Mouse (Mus musculus): Measurements from ENCODE around the gene Msgn1.

The Msgn1 gene

DNA sequence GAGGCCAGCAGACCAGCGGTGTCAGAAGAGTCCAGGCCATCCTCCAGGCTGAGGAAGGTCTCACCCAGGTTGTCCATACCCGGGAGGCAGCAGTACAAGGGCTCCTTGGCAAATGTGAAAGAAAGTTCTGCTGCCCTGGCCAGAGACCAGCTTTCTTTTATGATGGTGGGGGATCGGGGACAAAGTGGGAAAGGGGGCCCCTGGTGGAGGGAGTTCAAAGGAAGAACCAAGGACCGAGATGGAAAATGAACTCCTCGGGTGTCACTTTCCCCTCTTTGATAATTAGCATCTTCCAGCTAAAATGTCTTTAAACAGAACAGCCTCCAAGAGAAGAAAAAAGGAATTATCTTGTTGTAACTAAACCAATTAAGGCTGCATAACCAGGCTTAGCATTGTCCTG lies at the start of gene Msgn1:
TSS of gene Msgn1 (minus strand) at position 101 of the 400 bp plus-strand sequence.
- no peak for DNase-seq (ENCODE audit: low read depth, low spot score)

DNA sequence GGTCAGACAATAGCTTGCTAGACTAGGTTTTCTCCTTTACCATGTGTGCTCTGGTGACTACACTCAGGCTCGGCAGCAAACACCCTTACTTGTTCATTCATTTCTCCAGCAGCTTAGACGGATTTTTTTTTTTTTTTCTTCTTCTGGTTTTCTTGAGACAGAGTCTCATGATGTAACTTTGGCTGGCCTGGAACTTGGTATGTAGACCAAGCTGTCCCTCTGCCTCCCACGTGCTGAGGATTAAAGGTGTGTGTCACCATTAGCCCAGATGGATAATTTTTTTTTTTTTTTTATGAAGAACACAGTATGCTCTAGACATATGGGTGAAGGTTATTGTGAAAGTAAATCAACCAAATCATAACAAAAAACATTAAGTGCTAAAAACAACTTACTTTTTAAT lies 41.5 kb upstream of the Msgn1 start:
- DNase-seq (ENCODE audit: low read depth, low spot score) = no peak

DNA sequence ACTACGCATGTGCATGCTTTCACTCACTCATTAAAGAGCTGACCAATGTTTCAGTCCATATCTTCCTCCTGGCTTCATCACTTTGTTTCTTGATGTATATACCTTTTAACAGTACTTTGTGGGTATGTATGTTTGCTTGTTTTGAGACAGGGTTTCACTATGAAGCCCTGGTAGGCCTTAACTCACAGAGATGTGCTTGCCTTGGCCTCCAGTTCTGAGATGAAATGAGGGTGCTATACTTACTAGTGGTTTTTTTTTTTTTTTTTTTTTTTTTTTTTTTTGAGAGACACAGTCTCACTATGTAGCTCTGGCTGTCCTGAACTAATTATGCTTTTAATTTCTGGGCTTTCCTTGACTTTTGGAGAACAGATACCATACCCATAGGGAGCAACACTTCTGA lies 38.7 kb upstream of the Msgn1 start:
- no peak for DNase-seq (ENCODE audit: low read depth, low spot score)

DNA sequence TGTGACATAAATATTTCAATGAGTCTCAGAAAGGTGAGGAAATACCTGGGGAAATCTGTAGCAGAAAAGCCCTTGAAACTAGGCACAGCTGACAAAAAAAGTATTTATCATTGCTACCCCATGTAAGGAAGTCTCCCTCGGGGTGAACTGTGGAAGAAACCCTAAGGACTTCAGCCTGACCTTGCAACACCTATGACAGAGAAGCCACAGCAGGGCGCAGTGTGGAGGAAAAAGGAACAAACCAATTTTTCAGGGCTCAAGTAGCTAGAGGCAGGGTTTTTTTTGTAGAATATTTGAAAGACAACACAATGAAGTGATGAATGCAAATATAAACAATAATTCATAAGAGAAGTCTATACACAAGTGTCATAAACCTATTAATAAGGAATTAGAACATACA lies 27.2 kb upstream of the Msgn1 start:
- DNase-seq (ENCODE audit: low read depth, low spot score) = no peak

DNA sequence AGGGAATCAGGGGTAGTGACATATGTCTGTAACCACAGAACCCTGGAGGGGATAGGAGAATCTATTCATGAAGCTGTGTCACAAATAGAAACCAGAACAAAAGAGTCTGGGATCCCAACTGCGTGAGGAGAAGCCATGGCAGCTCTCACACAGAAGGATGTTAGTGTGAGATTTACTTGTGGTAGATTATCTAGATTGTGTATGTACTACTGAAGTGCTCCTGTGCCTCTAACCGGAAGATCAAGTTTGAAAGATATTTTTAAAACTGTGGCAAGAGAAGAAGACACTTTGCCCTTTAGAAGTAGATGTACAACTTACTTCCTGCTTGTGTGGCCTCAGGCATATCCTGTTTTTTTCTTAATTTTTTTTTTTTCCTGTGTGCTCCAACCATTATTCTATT lies 21.5 kb upstream of the Msgn1 start:
- no peak for DNase-seq (ENCODE audit: low read depth, low spot score)

DNA sequence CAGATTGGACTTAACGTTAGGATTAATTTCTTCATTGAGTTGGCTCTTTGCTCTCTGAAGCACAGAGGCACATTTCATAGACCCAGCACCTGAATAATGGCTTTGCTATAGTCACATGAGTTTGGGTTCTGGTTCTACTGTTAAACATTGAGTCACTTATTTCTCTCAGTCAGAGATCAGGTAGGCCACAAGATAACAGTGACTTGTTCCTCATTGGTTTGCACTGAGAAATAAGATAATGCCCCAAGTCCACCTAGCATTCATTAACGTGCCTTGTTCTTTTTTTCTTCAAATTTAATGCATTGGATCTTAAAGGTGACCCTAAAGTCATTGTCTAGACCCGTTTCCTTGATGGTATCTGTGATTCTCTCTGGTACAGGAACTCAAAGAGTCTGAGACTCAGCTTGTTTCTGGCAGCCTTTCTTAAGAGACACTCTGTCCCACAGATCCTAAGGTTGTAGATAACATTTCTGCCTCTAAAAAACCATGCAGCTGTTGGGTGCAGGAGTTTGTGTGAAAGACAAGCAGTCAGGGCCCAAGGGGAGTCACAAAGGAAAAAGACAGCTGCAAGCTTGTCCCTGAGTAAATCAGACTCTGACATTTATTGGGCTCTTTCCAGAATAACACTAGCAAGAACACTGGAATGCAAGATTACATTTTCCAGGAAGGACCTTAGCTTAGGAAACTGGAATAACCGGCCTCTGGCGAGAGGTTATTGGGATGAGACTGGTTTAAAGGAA lies 17.9 kb upstream of the Msgn1 start:
- no peak for DNase-seq (ENCODE audit: low read depth, low spot score)

DNA sequence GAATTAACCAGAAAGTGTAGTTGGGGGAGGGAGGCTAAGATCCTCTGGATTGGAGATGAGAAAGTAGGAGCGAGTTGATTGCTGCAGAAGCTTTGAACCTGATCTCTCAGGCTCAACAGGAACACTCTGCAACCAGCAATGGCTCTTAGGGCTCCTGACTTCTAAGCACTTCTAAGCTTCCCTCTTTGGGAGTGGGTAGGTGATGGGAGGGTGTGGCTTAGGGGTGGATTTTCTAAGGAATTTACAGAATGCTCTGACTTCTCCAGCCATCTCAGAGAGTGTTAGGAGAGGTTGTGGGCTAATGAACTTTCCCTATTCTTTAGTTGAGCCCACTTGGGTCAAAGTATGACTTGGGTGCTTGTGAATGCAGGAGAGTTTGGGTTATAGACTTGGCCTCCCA lies 17.4 kb upstream of the Msgn1 start:
- DNase-seq (ENCODE audit: low read depth, low spot score) = no peak

DNA sequence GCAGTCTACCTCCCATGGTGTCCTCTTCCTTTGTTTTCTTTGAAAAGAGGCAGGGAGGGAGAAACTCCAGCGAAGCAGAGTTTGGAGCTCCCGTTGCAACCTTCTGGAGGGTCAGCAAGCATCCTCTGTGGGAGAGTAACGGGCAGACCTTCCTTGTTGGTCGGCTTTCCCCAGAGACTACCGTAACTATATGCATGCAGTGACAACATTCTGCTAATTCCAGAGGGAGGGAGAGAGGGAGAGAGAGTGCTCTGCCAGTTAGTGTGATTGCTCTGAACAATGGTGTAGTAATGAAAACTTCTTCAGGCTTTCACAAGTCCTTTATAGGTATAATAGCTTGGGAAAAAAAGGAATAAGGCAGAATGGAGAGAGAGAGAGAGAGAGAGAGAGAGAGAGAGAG lies 15.9 kb upstream of the Msgn1 start:
- no peak for DNase-seq (ENCODE audit: low read depth, low spot score)

DNA sequence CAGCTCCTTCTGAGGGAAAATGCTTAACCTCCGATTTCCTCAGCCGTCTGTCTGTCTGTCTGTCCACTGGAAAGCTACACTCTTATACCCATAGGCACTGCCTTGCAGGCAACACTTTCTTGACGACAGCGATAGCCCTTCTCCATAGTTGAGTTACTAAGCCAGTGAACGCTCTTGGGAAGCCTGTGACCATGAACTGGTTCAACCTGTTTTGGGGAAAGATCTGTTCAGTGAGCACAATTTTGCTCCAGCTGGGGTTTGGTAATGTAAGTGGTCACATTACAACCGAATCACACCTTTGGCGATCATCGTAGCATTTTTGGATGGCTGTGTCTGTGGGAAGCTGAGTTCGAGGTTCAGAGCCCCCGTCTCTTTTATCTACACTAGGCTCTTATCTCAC lies 14.3 kb upstream of the Msgn1 start:
- DNase-seq (ENCODE audit: low read depth, low spot score) = no peak

DNA sequence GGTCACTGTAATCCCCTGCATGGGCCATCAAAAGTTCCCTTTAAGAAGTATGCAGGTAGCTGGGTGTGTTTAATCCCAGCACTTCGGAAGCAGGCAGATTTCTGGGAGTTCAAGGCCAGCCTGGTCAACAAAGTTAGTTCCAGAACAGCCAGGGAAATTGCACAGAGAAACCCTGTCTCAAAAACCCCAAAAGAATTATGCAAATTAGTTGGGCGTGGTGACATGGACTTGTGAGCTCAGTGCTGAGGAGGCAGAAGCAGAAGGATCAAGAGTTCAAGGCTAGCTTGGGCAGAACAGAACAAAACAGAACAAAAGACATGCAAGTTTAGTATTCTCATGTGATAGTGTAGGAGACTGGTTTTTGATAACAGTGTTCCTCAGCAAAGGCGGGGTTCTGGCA lies 13.8 kb upstream of the Msgn1 start:
- DNase-seq (ENCODE audit: low read depth, low spot score) = no peak

DNA sequence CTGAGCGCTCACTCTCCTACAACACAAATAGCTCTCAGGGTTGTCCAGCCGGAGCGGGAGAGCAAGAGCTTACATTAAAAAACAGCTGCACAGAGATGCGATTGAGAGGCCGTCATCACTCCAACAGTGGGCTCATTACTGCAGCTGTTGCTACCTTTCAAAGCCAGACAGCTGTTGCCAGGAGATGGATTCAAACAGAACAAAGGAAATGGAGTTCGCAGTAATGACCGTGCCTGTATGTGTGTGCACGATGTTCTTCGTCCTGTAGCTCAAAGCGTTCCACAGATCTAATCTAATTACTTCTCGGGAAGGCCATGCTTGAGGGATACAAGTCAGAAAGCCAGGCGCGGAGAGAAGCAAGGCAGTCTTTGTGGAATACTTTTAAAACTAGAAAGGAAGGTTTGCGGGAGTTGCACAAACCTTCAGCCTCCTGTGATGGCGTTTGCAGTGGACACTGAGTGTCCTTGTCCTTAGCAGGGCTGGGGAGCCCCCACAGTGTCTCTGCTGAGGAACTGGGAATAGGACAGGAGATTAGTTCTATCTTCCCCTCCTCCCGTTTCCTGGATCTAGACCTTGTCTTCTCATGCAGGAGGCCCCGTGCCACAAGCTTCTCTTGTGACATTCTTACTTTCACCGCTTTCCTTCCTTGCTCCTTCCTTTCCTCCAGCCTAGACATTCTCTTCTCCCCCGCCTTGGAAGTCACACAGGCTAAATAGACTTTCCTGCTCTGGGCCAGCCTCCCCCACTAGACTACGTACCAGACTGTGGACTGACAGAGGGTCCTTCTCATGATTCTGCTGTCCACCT lies 13.0 kb upstream of the Msgn1 start:
- no peak for DNase-seq (ENCODE audit: low read depth, low spot score)

DNA sequence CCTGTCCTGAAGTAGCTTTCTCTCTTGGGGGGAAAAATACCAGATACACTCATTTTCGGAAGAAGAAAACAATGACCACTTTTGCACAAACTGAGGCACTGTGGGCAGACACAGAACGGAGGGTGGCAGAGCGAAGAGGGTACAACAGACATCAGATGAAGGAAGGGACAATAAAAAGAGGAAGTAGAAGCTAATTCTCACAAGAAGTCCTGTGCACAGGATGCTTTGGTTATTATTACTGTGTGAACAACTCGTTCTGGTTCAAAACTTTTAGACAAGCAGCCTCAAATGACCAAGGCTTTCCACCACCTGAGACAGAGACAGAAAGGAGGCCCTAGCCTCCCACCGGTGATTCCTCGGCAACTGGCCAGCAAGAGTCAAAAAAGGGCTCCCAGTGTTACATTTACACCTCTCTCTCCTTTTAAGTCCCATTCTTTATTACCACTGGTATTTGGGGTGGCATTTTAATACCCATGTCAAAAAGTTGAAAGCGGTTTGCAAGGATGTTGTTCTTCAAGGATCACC lies 9.0 kb upstream of the Msgn1 start:
- DNase-seq (ENCODE audit: low read depth, low spot score) = no peak

DNA sequence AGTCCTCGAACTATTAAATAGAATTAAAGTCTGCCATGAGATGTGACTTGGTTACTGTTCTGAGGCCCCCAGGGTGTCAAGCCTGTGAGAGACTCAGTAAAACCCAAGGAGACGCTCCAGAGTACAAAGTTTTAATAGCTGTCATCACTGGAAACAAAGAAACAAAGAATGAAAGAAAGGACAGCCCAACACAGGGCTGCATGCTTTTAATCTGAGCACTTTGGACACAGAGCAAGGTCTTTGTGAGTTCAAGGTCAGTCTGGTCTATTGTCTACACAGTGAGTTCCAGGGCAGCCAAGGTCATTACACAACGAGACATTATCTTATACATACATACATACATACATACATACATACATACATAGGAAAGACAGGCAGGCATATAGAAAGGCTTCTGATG lies 7.7 kb upstream of the Msgn1 start:
- DNase-seq (ENCODE audit: low read depth, low spot score) = no peak

DNA sequence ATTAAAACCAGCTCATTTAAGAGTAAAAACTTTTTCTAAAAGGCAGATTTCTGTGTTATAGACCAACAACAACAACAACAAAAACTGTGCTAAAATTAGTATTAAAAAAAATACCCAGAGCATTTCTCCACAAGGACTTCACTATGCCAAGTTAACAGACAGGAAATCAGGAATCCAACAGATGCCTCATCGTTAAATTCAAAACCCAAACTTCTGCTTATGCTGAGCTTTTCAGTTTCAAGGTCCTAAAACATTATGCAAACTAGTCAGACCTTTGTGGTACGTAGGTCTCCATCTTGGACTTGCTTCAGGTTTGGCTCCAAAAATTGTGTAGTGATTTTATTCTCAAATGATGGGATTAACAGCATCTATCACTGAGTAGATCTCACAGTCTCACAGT lies 6.8 kb upstream of the Msgn1 start:
- no peak for DNase-seq (ENCODE audit: low read depth, low spot score)

DNA sequence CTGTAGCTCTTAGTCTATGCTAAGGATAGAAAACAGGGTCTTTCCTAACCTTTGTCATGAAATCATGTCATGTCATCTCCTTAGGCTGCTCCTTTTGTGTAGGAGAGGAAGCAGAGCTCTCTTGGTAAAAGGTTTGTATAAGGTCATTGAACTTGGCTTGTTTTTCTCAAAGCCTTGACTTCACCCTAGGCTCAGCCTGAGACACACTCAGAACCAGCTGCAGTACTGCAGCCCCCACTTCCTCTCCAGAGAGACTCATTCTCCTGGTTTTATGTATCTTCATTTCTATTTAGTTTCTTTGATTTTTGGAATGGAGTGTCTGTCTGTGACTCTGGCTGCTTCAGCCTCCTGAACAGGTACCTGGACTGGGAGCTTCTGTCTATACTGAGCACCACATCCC lies 6.0 kb upstream of the Msgn1 start:
- DNase-seq (ENCODE audit: low read depth, low spot score) = no peak

DNA sequence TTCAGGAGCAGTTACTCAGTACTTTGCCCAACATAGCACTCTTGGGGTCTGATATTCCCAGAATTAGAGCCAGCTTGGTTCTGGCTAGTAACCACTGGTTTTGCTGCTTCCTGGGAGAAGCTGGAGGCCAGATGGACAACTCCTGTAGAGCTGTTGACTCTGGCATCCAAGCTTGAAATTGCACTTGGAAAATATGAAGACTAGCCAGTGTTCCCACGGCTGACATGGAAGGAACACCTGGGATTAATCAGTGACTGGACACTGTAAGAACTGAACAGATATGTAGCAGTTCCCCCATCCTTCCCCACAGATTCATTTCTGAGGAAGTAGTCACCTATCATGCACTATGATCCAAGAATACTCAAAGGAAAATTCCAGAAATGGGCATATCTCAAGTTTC lies 4.1 kb upstream of the Msgn1 start:
- DNase-seq (ENCODE audit: low read depth, low spot score) = no peak

DNA sequence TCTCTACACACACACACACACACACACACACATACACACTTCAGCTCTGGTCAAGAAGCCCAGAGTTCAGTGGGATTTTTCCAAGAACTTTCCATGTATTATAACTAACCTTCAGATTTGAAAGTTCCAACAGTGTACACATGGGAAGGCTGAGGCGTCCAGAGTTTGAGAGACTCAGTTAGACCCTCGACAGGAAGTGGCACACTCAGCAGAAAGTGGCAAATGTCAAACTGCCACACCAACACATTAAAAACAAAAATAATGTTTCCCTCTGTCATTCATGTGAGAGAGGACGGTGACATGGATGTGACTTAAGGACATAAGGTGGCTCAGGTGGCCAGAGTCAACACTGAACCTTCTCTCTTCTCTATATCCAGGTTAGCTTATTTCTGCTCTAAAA lies 1.6 kb upstream of the Msgn1 start:
- no peak for DNase-seq (ENCODE audit: low read depth, low spot score)

DNA sequence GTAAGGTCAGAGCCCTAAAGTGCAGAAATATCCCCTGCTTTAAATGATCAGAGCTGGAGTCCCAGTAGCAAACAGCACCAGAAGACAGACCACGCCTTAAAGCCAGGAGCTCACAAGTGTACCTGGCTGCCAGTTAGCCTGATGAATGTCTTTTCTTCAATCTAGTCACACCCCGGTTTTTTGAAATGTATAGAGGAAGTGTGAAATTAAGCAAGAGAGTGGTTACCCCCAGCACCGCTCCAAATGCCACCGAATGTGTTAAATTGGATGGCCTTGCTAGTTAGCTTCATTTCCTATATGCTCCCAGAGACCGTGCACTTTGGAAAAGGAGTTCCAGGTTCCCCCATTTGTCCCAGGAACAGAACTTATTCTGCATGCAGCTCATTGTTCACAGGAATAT lies 864 bp upstream of the Msgn1 start:
- no peak for DNase-seq (ENCODE audit: low read depth, low spot score)

DNA sequence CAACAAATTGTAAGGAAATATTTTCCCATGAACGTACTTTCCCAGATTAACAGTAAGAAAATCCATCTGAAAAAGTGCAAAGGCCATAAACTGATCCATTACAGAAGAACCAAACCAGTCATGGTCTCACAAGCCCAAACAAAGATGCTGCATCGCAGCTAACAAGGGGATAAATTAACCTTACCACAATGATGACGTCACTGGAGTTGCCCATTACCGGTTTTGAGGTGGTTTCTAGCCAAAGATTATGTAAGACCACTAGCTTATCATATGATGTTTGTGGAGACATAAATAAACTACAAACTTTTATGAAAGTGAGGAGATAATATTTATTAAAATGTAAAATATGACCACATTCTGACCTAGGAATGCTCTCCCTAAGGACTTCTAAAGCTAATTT lies 2.5 kb downstream of the Msgn1 start:
- DNase-seq (ENCODE audit: low read depth, low spot score) = no peak

DNA sequence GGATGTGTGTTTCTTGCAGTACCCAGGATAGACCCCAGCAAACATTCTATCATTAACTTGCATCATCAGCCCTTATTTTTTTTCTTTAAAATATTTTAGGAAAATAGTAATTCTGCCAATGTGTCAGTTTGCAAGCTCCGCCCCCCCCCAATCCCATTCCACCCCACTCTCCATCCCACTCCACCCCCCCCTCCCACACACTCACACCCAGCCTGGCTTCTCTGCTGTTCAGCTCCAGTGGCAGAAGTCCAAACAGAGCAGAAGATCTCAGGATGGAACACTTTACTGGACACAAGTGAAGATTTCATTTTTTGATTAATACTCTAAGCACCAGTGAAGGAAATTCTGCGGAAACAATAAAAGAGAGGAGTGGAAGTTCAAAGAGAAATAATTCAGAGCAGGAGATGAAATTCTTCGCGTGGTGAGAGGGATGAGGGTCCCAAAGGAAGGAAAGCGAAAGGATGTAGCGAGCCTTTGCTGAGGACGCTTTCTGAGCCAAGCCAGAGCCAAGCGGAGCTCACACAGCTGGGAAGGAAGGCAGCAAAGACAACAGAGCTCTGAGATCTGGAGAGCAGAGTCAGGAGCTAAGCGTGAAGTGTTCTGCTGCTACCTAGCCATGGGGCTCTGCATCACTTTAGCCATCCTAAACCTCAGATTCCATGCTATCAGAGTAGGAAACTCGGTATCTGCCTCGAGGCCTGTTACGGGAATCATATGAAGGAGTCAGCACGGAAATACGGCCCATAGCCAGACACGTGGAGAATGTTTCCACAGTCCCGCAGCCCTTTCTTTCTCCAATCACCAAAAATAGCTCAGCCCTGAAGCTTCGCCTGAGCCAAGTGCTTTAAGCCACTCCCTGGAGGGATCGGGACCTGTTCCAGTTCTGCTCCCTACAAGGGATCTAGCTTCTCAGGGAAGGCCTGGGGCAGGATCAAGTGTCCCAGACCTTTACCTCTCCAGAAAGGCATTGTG lies 4.8 kb downstream of the Msgn1 start:
- no peak for DNase-seq (ENCODE audit: low read depth, low spot score)

DNA sequence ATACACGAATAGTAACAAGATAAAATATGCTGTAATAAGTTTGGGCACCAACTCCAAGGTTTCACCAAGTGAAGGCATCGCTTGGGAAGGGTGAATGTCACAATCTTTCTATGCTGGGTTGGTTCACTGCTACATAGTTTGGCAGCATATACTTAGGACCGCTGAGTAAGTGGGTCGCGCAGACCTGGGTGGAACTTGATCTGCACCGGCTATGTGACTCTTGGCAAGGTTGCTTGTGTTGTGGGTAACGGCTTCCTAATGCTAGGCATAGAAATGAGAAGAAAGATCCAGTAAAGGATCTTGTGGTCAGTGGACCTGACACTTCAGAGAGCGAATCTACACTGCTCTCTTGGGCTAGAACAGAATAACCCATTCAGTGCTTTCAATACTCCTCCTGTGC lies 6.3 kb downstream of the Msgn1 start:
- DNase-seq (ENCODE audit: low read depth, low spot score) = no peak

DNA sequence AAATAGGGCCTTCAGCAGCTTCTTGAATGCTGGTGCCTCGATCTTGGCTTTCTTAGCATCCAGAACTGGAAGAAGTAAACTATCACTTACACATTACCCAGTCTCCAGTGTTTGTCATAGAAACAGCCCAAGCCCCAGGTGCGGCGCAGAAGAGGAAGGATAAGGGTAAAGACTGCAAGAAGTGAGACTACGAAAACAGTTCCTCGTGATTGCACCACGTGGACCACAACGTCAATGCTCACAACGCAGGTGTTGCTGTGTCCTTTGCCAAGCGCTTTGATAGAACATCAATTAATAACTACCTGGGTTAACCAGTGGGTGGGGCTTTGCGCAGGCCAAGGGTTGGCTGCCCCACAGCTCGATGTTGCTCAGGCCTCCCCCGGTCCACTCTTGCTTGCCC lies 8.1 kb downstream of the Msgn1 start:
- no peak for DNase-seq (ENCODE audit: low read depth, low spot score)
